Mouse (Mus musculus) neural tube, embryonic 13.5 days (tissue): Measurements from ENCODE around the gene Olfr772. TPM values are rescaled to one million over a fixed set of nuclear protein-coding genes. Genes with fewer than 3 reads are reported as not detected.
"Not testable (repeated sequence)": the region's sequence is repeated elsewhere in the genome, so short reads cannot be mapped to it uniquely, and the experiment has no call there.

Source experiments
- ATAC-seq: fragments of 200-750 bp; cut with Nextera tagmentation; 2 replicates; pipeline ENCODE4 v1.8.0; 2017; ENCODE audit warnings: low read depth, mild to moderate bottlenecking, moderate TSS enrichment, moderate library complexity
- H3K27ac ChIP-seq: fragments of 300-500 bp; sonication (generic); replicated peaks from 2 replicates; pipeline ENCODE4 v1.5.1; 2015; ENCODE audit warnings: moderate library complexity, mild to moderate bottlenecking, inconsistent platforms
- H3K27me3 ChIP-seq: fragments of 300-500 bp; sonication (generic); 2 replicates; pipeline ENCODE4 v1.6.1; 2015; ENCODE audit warnings: mild to moderate bottlenecking, inconsistent platforms
- H3K36me3 ChIP-seq: fragments of 300-500 bp; sonication (generic); 2 replicates; pipeline ENCODE4 v1.6.1; 2015; ENCODE audit warnings: mild to moderate bottlenecking, inconsistent platforms
- H3K4me1 ChIP-seq: fragments of 300-500 bp; sonication (generic); replicated peaks from 2 replicates; pipeline ENCODE4 v1.6.1; 2015; ENCODE audit warnings: inconsistent platforms
- H3K4me2 ChIP-seq: fragments of 300-500 bp; sonication (generic); 2 replicates; pipeline ENCODE4 v1.6.1; 2015; ENCODE audit warnings: inconsistent platforms, mild to moderate bottlenecking, moderate library complexity
- H3K4me3 ChIP-seq: fragments of 300-500 bp; sonication (generic); 2 replicates; pipeline ENCODE4 v1.5.1; 2015; ENCODE audit warnings: mild to moderate bottlenecking, inconsistent platforms
- H3K9ac ChIP-seq: fragments of 300-500 bp; sonication (generic); 2 replicates; pipeline ENCODE4 v1.6.1; 2015; ENCODE audit warnings: moderate library complexity, mild to moderate bottlenecking, inconsistent platforms
- H3K9me3 ChIP-seq: fragments of 300-500 bp; sonication (generic); 2 replicates; pipeline ENCODE4 v1.6.1; 2016; ENCODE audit warnings: inconsistent platforms
- WGBS: fragments of 180-500 bp; shearing (Covaris S2); methylation state at CpG from one replicate; pipeline ENCODE4 v1.1.7; 2015; 5-methylcytosine and 5-hydroxymethylcytosine counted together
- polyA plus RNA-seq: library from polyadenylated mRNA; unstranded; fragments of >200 nt; fragmentation: Nextera tagmentation; extraction: Ambion mirVana; gene quantifications from 2 replicates; pipeline ENCODE4 v1.2.1, GENCODE M21; 2015

Olfr772 gene
- polyA plus RNA-seq: not detected in 2 replicates

DNA sequence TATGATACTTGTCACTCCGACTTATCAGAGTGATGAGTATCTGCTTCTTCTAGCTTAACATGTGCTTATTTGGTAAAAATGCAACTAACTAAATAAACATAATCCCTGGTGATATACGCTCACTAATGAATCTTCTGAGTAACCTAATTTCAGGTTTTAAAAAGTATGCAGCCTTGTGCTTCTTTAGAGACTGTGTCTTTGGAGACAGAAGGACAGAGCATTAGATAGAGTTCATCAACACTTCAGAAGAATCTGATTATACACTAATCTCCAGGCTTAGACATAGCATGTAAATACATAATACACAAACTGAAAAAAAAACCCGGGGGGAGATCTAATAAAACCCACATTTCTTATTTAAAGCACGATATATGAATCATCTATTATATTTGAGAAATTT, at the start of gene Olfr772:
Gene Olfr772, minus strand, starts transcription at position 101 of the 400 bp plus-strand sequence.
- H3K4me3 ChIP-seq, H3K4me1 ChIP-seq, H3K9me3 ChIP-seq, H3K36me3 ChIP-seq, H3K9ac ChIP-seq, H3K27me3 ChIP-seq, H3K4me2 ChIP-seq, H3K27ac ChIP-seq, ATAC-seq: not testable (repeated sequence)
- 93% methylated on average over 3 of the region's 4 CpGs for WGBS

- H3K27ac ChIP-seq, H3K4me3 ChIP-seq, H3K36me3 ChIP-seq, H3K27me3 ChIP-seq, H3K9ac ChIP-seq, H3K4me2 ChIP-seq, H3K4me1 ChIP-seq, H3K9me3 ChIP-seq, ATAC-seq: not testable (repeated sequence)
These were observed 9.6 kb upstream of the Olfr772 start, which contains the start of gene Olfr773 for GRCm38 (mm10) chr10:129187319-129187718. Gene Olfr773 (minus strand): TSS chr10:129187419.

- no peaks in the 10 kb centered on the region for H3K4me1 ChIP-seq
- WGBS: 91% methylated on average over 1 of the region's 1 CpGs
- H3K4me3 ChIP-seq: no peak within 1 kb of the TSS
- H3K36me3 ChIP-seq: no peaks in the 10 kb centered on the region
- no peak within 1 kb of the TSS for H3K4me2 ChIP-seq
- no peak for ATAC-seq
- H3K27ac ChIP-seq: no peak within 1 kb of the TSS
- H3K27me3 ChIP-seq: no peaks in the 10 kb centered on the region
- H3K9ac ChIP-seq: no peak within 1 kb of the TSS
- no peaks in the 10 kb centered on the region for H3K9me3 ChIP-seq
These were observed 13.1 kb downstream of the Olfr772 start, which contains the start of gene Olfr771 for GRCm38 (mm10) chr10:129164651-129165050. Gene Olfr771 (minus strand): TSS chr10:129164751.

GRCm38 (mm10) chr10:129138898-129139297, 38.8 kb downstream of the Olfr772 start, which contains the start of gene Olfr770:
Gene Olfr770 (minus strand): TSS chr10:129138998.
- H3K27ac ChIP-seq: no peak within 1 kb of the TSS
- H3K4me1 ChIP-seq: no peaks in the 10 kb centered on the region
- H3K4me3 ChIP-seq: no peak within 1 kb of the TSS
- no peaks in the 10 kb centered on the region for H3K27me3 ChIP-seq
- no peak for ATAC-seq
- H3K4me2 ChIP-seq: no peak within 1 kb of the TSS
- no peaks in the 10 kb centered on the region for H3K36me3 ChIP-seq
- no peaks in the 10 kb centered on the region for H3K9me3 ChIP-seq
- 78% methylated on average over 2 of the region's 2 CpGs for WGBS
- no peak within 1 kb of the TSS for H3K9ac ChIP-seq

Other genes starting within 250 kb of the Olfr772 start
- 12.1 and 15.5 TPM in 2 replicates for gene Itga7, start 244.1 kb downstream of the Olfr772 start, polyA plus RNA-seq
- 0.15 TPM in 1 of 2 replicates, not detected in the other for gene Mettl7b, start 216.9 kb downstream of the Olfr772 start, polyA plus RNA-seq
- not detected in 2 replicates for gene Olfr9, start 188.5 kb downstream of the Olfr772 start, polyA plus RNA-seq
- gene Olfr763, start 167.1 kb downstream of the Olfr772 start, polyA plus RNA-seq: not detected in 2 replicates
- gene Olfr764-ps1, start 138.0 kb downstream of the Olfr772 start, polyA plus RNA-seq: not detected in 2 replicates
- not detected in 2 replicates for gene Olfr765, start 127.9 kb downstream of the Olfr772 start, polyA plus RNA-seq
- not detected in 2 replicates for gene Olfr766-ps1, start 108.9 kb downstream of the Olfr772 start, polyA plus RNA-seq
- gene Olfr767, start 95.0 kb downstream of the Olfr772 start, polyA plus RNA-seq: not detected in 2 replicates
- gene Olfr768, start 78.5 kb downstream of the Olfr772 start, polyA plus RNA-seq: not detected in 2 replicates
- not detected in 2 replicates for gene Olfr769, start 60.1 kb downstream of the Olfr772 start, polyA plus RNA-seq
- not detected in 2 replicates for gene Olfr770, start 38.9 kb downstream of the Olfr772 start, polyA plus RNA-seq
- not detected in 2 replicates for gene Olfr771, start 13.2 kb downstream of the Olfr772 start, polyA plus RNA-seq
- gene Olfr773, start 9.5 kb upstream of the Olfr772 start, polyA plus RNA-seq: not detected in 2 replicates
- gene Olfr774, start 58.3 kb upstream of the Olfr772 start, polyA plus RNA-seq: not detected in 2 replicates
- gene Olfr775, start 70.5 kb upstream of the Olfr772 start, polyA plus RNA-seq: not detected in 2 replicates
- not detected in 2 replicates for gene Olfr776, start 81.2 kb upstream of the Olfr772 start, polyA plus RNA-seq
- not detected in 2 replicates for gene Olfr777, start 93.6 kb upstream of the Olfr772 start, polyA plus RNA-seq
- gene Olfr780, start 140.2 kb upstream of the Olfr772 start, polyA plus RNA-seq: not detected in 2 replicates
- gene Olfr781, start 150.9 kb upstream of the Olfr772 start, polyA plus RNA-seq: not detected in 2 replicates
- not detected in 2 replicates for gene Olfr782, start 170.9 kb upstream of the Olfr772 start, polyA plus RNA-seq
- gene Olfr784, start 206.2 kb upstream of the Olfr772 start, polyA plus RNA-seq: 0.08 TPM in 1 of 2 replicates, not detected in the other
- gene Olfr785, start 227.5 kb upstream of the Olfr772 start, polyA plus RNA-seq: not detected in 2 replicates
- gene Olfr786, start 249.4 kb upstream of the Olfr772 start, polyA plus RNA-seq: not detected in 2 replicates